Mouse (Mus musculus): ENCODE measurements around the gene Naa10. TPM values are rescaled to one million over a fixed set of nuclear protein-coding genes. Genes with fewer than 3 reads are reported as not detected.

The Naa10 gene
- 28.7 and 32.0 TPM in 2 replicates for total RNA-seq (2023)

GRCm38 (mm10) chrX:73921823-73922549, at the start of gene Naa10, which contains the start of gene Arhgap4:
Gene Naa10 (minus strand): TSS chrX:73921944.
Gene Arhgap4 (minus strand): TSS chrX:73921870.

DNA sequence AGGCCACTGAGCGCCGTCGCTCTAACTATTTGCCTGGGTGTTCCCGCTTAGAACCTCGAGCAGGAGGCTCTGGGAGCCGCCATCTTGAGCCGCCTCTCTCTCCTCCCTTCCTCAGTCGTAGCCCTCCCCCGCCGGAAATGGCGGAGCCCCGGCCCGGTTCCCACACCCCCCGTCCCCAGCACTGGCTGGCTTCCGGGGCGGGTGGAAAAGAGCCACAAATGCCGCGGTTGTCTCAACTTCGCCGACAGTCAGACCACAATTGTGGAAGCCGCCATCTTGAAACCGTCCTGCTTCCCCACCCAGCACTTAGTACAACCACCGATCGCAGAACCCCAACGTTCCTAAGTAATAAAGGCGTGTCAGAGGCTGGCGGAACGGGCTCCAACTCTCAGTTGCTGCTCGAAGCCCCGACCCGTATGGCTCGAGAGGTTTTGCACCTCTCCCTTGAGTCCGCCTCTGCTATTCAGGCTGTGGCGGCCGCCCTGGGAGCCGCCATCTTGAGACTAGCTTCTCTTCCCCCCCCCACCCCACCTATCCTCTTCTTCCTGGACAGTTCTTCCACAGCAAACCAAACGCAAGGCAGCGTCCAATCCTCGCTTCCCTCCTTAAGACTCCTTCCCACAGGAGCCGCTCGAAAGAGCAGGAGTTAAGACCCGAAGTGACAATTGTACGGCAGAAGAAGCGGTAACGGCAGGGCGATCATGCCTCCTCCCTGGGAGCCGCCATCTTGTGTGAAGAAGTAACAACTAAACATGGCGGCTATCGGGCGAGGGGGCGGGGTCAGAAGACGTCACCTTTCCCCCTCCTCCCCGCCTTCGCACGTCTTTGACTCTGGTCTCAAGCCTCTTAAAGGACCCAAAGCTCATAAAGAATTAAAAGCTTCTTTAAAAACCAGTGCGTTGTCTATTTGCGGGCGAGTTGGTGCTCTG, 44.8 kb upstream of the Naa10 start, which contains the start of gene Hcfc1:
Hcfc1 (minus strand) TSS at position 110 of the 929 bp plus-strand sequence.

DNA sequence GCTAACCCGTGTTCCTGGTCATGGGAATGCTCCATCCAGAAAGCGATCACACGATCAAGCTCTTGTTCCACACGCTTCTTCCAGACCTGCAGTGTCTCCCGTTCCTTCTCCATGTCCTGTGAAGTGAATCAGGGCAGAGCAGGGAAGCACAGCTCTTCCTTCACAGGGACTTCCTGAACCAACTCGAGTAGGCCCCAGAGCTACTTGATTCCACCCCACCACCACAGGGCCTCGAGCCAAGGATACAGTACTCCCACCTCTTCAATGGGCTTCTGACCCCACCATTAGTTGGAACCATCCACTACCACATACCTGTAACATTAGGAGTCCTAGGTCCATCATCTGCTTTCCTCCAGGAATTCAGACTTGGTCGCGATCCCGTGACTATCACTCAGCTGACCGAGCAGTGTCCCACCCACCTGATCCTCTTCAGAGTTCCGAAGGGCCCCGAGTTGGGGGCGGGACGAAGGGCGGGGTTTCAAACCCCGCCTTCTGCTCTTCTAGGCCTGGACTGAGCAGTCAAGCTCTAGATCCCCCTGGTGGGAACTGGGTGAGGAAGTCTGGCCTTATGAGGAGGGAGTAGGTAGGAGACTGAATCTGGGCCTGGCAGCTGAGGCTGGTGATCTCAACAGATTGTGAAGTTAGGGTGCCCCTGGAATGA, 8.8 kb upstream of the Naa10 start, which contains the start of gene Renbp:
Renbp (minus strand) TSS at position 449 of the 661 bp plus-strand sequence.

GRCm38 (mm10) chrX:73895719-73896118, 26.0 kb downstream of the Naa10 start, which contains the start of gene L1cam:
Gene L1cam (minus strand): TSS chrX:73896105.

GRCm38 (mm10) chrX:73891551-73892152, 30.1 kb downstream of the Naa10 start, which contains the start of gene Avpr2:
Gene Avpr2 (plus strand): TSS chrX:73892102.

Other genes starting within 250 kb of the Naa10 start
- gene Slc6a8, start 248.8 kb downstream of the Naa10 start, total RNA-seq (2023): 0.48 and 0.57 TPM in 2 replicates
- 87.4 and 92.1 TPM in 2 replicates for gene Bcap31, start 205.8 kb downstream of the Naa10 start, total RNA-seq (2023)
- gene Abcd1, start 205.3 kb downstream of the Naa10 start, total RNA-seq (2023): 73.3 and 78.0 TPM in 2 replicates
- 0.60 and 0.70 TPM in 2 replicates for gene Plxnb3, start 164.9 kb downstream of the Naa10 start, total RNA-seq (2023)
- 0.32 and 1.9 TPM in 2 replicates for gene Srpk3, start 147.5 kb downstream of the Naa10 start, total RNA-seq (2023)
- gene Idh3g, start 135.0 kb downstream of the Naa10 start, total RNA-seq (2023): 78.5 and 86.8 TPM in 2 replicates
- 93.3 and 93.6 TPM in 2 replicates for gene Ssr4, start 134.9 kb downstream of the Naa10 start, total RNA-seq (2023)
- gene Pdzd4, start 97.0 kb downstream of the Naa10 start, total RNA-seq (2023): 0.73 and 0.77 TPM in 2 replicates
- not detected in 2 replicates for gene Avpr2, start 29.8 kb downstream of the Naa10 start, total RNA-seq (2023)
- gene L1cam, start 25.8 kb downstream of the Naa10 start, total RNA-seq (2023): 30.4 and 44.6 TPM in 2 replicates
- 228 and 276 TPM in 2 replicates for gene Arhgap4, start 74 bp downstream of the Naa10 start, total RNA-seq (2023)
- 11.1 and 12.8 TPM in 2 replicates for gene Renbp, start 8.9 kb upstream of the Naa10 start, total RNA-seq (2023)
- gene Hcfc1, start 44.4 kb upstream of the Naa10 start, total RNA-seq (2023): 68.7 and 75.0 TPM in 2 replicates
- gene Irak1, start 102.0 kb upstream of the Naa10 start, total RNA-seq (2023): 66.4 and 88.3 TPM in 2 replicates
- gene Opn1mw, start 205.5 kb upstream of the Naa10 start, total RNA-seq (2023): not detected in 2 replicates
- gene Mecp2, start 213.4 kb upstream of the Naa10 start, total RNA-seq (2023): 21.5 and 32.4 TPM in 2 replicates
- gene Tex28, start 245.9 kb upstream of the Naa10 start, total RNA-seq (2023): not detected in 2 replicates

Data from neutrophil, adult 65 days (primary cell).